Mouse (Mus musculus): ENCODE measurements around the gene Ttc1. TPM values are rescaled to one million over a fixed set of nuclear protein-coding genes. Genes with fewer than 3 reads are reported as not detected.

Gene Ttc1
- polyA plus RNA-seq, 1 experiment from 2014 or later: 79.9 TPM

GRCm38 (mm10) chr11:43688850-43689249 lies 59.0 kb downstream of the Ttc1 start:
- 97% methylated on average over 1 of the region's 1 CpGs for WGBS
- H3K27me3 ChIP-seq (ENCODE audit: low read depth, poor library complexity, severe bottlenecking): no peaks in the 10 kb centered on the region
- peaks cover 93% of the 10 kb centered on the region for H3K36me3 ChIP-seq
- H3K4me3 ChIP-seq: no peak overlapping the region
- no peak for DNase-seq (ENCODE audit: low spot score)
- no peak overlapping the region for H3K27ac ChIP-seq
- no peaks in the 10 kb centered on the region for H3K9me3 ChIP-seq (replicated peaks)
- H3K4me1 ChIP-seq: no peaks in the 10 kb centered on the region; the same call in 1 of the 2 replicates

GRCm38 (mm10) chr11:43682415-43683217 lies 65.2 kb downstream of the Ttc1 start:
- H3K27me3 ChIP-seq (ENCODE audit: low read depth, poor library complexity, severe bottlenecking): no peaks in the 10 kb centered on the region
- peaks cover 36% of the 10 kb centered on the region for H3K36me3 ChIP-seq
- H3K9me3 ChIP-seq (replicated peaks): no peaks in the 10 kb centered on the region
- H3K4me1 ChIP-seq: peaks cover 18% of the 10 kb centered on the region
- WGBS: 3% methylated on average over 72 of the region's 72 CpGs
- peak; percentile 76 for DNase-seq (ENCODE audit: low spot score)
- peak overlapping the region; percentile 96 for H3K4me3 ChIP-seq
- H3K27ac ChIP-seq: peak overlapping the region; percentile 99

DNA sequence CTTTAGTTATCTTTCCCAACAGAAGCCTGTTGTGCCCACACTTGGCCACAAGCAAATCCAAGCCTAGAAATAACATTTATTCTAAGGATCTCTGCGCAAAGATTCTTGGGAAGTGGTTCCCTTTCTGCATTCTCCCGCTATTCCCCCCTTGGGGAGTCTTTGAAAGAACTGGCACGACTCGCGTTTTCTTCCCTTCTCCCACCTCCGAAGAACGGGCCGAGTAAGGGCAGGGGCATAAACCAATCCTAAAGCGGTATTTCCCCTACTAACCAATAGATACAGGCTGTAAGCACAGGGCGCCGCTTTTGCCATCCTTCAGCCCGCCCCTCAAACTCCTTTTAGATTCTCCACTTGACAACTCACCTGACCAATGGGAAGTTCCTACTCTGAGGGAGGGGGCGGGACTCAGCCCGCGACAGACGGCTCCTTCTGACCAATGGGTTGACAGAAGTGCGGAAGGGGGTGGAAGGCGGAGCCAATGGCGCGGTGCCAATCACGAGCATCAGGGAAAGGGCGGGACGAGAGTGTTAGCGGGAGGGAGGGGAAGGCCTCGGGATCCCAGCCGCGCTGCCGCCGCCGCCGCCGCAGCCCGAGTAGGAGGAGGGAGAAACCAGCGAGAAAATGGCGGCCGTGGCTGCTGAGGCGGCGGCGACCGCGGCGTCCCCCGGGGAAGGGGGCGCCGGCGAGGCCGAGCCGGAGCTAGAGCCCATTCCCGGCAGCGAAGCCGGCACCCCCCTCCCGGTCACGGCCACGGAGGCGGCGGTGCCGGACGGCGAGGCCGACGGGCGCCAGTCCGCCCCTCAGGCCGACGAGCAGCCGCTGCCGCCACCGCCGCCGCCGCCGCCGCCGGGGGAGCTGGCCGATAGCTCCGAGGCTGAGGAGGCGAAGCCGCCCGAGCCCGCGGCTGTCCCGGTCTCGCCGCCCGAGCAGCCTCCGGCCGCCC lies 66.1 kb downstream of the Ttc1 start, which contains the start of gene Pwwp2a:
Pwwp2a (plus strand) TSS at position 527 of the 943 bp plus-strand sequence.
- WGBS: 1% methylated on average over 84 of the region's 87 CpGs
- Histone ChIP-seq H3K4me3 (peak within 1 kb of the TSS; percentile 96), H3K4me1 (peaks cover 18% of the 10 kb centered on the region), H3K27ac (peak within 1 kb of the TSS; percentile 99), H3K27me3 (ENCODE audit: low read depth, poor library complexity, severe bottlenecking) (no peaks in the 10 kb centered on the region), H3K9me3 (replicated peaks) (no peaks in the 10 kb centered on the region), H3K36me3 (peaks cover 27% of the 10 kb centered on the region)
- DNase-seq (ENCODE audit: low spot score): peak; percentile 96

Other genes starting within 250 kb of the Ttc1 start
- gene Ccnjl, start 219.2 kb downstream of the Ttc1 start, polyA plus RNA-seq (2016; fragmentation: Nextera tagmentation; extraction: Ambion mirVana): 36.3 and 40.6 TPM in 2 replicates
- gene 4933415A04Rik, start 161.0 kb downstream of the Ttc1 start, polyA plus RNA-seq (2016; fragmentation: Nextera tagmentation; extraction: Ambion mirVana): 9.7 and 11.2 TPM in 2 replicates
- not detected in 2 replicates for gene Fabp6, start 146.5 kb downstream of the Ttc1 start, polyA plus RNA-seq (2016; fragmentation: Nextera tagmentation; extraction: Ambion mirVana)
- 30.6 and 34.4 TPM in 2 replicates for gene Pwwp2a, start 66.0 kb downstream of the Ttc1 start, polyA plus RNA-seq (2016; fragmentation: Nextera tagmentation; extraction: Ambion mirVana)
- gene Adra1b, start 153.2 kb upstream of the Ttc1 start, polyA plus RNA-seq (2016; fragmentation: Nextera tagmentation; extraction: Ambion mirVana): 0.04 and 0.09 TPM in 2 replicates